Mouse (Mus musculus) small intestine, adult 2 months (tissue): ENCODE results near the gene Trip11. TPM values are rescaled to one million over a fixed set of nuclear protein-coding genes. Genes with fewer than 3 reads are reported as not detected.
"Not testable (repeated sequence)": the region's sequence is repeated elsewhere in the genome, so short reads cannot be mapped to it uniquely, and the experiment has no call there.

Experiments used
- H3K27ac ChIP-seq: fragments of 200-500 bp; 2 replicates; pipeline ENCODE4 v1.5.1; 2012; ENCODE audit warnings: low read depth, low read length, control low read depth, inconsistent platforms; ENCODE audit not compliant: insufficient read depth
- H3K27me3 ChIP-seq: fragments of 200-500 bp; 2 replicates; pipeline ENCODE4 v1.6.1; 2012; ENCODE audit warnings: mild to moderate bottlenecking, moderate library complexity, low read length, inconsistent platforms; ENCODE audit not compliant: control insufficient read depth, insufficient read depth
- H3K36me3 ChIP-seq: fragments of 200-500 bp; 2 replicates; pipeline ENCODE4 v1.6.1; 2012; ENCODE audit warnings: mild to moderate bottlenecking, low read length, control low read depth, inconsistent platforms; ENCODE audit not compliant: control insufficient read depth, insufficient read depth
- H3K4me1 ChIP-seq: fragments of 200-500 bp; 2 replicates; pipeline ENCODE4 v1.6.1; 2012; ENCODE audit warnings: low read length, inconsistent platforms, mixed read lengths; ENCODE audit not compliant: control insufficient read depth, insufficient read depth, insufficient read length
- H3K4me3 ChIP-seq: fragments of 200-500 bp; 2 replicates; pipeline ENCODE4 v1.5.1; 2012; ENCODE audit warnings: low read depth, mild to moderate bottlenecking, control low read depth, inconsistent platforms, low read length, moderate library complexity
- CTCF ChIP-seq: fragments of 200-500 bp; IDR thresholded peaks from 2 replicates; pipeline ENCODE4 v1.5.1; 2012; ENCODE audit warnings: low read depth, mild to moderate bottlenecking, control low read depth, inconsistent platforms, low read length, moderate library complexity, mixed read lengths; ENCODE audit not compliant: insufficient replicate concordance, insufficient read length; ENCODE audit errors: extremely low read depth
- POLR2A ChIP-seq: fragments of 200-500 bp; IDR thresholded peaks from 2 replicates; pipeline ENCODE4 v1.6.1; 2012; ENCODE audit warnings: low read depth, mild to moderate bottlenecking, control low read depth, inconsistent platforms, low read length, moderate library complexity
- WGBS: fragments of 180-500 bp; shearing (Covaris S2); methylation state at CpG from one replicate; pipeline ENCODE4 v1.1.7; 2018; 5-methylcytosine and 5-hydroxymethylcytosine counted together
- polyA plus RNA-seq: library from polyadenylated mRNA; depleted of rRNA; stranded (reverse); fragments of >200 nt; gene quantifications from 2 replicates; pipeline ENCODE4 v1.2.3, GENCODE M21; 2012; rRNA removed

The Trip11 gene
- polyA plus RNA-seq = 2.1 and 2.3 TPM in 2 replicates

DNA sequence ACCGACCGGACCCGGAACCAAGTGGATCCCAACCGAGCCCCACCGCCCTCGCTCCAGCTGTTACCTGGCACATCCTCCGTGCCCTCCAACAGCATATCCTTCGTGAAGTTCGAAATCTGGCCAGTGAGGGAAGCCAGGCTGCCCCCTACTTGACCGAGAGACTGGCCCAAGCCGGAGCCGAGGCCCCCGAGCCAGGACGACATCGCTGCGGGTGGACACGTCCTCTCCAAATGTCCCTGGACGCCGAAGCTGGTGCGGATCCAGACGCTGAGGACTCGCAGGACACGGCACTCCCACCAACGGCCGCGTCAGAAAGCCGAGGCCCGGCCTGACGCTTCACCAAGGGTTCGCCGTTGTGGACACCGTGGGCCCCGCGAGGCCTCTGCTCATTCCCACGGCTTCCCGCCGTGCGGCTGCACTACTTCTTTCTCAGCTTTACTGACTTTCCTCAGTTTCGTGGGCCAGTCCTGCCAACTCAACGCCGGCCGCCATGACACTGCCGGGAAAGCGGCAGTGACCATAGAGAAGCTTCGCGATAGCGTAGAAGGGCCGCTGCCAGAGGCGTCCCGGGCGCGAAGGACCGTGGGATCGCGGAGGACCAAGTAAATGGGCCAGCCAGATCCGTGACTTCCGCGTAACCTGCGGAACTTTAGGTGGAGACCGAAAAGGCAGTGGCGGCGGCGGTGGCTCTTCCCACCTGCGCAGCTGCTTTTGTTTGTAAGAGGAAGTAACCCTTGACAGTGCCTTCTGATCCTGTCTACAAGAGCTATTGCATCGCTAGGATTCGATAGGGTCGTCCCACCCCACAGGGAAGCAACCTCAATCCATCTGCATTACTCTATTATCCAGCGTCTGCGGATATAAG is at the start of gene Trip11:
TSS of gene Trip11 (minus strand) at position 642 of the 865 bp plus-strand sequence.
- H3K4me1 ChIP-seq = peaks cover 4% of the 10 kb centered on the region; the same call in 1 of the 2 replicates
- peak within 1 kb of the TSS; percentile 79 for H3K27ac ChIP-seq
- H3K4me3 ChIP-seq = peak within 1 kb of the TSS; percentile 92
- peaks cover 10% of the 10 kb centered on the region for H3K36me3 ChIP-seq
- under 1% methylated on average over 69 of the region's 69 CpGs for WGBS
- no peak for TF ChIP-seq CTCF
- TF ChIP-seq POLR2A = peak; percentile 96
- no peaks in the 10 kb centered on the region for H3K27me3 ChIP-seq

GRCm38 (mm10) chr12:101958960-101959780 is 46.1 kb upstream of the Trip11 start:
- not testable (repeated sequence) for H3K4me3 ChIP-seq, H3K36me3 ChIP-seq, H3K27ac ChIP-seq, H3K4me1 ChIP-seq, H3K27me3 ChIP-seq
- WGBS = 86% methylated on average over 5 of the region's 5 CpGs

DNA sequence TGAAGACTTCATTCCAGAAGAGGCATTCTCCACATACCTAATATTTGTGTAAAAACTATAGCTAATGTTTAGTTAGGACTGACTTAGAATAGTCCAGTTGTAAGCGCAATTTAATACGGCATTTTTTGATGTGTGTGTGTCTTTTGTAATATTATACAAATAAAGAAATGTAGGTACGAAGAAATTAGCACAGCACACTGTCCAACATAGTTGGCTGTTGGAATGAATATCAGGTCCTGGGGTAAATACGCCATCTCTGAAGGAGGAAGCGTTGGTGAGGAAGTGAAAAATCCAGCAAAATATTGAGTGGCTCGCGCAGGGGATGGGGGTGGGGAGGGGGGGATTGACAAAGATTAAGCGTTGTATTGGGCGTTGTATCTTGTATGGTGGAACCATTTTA is 45.5 kb upstream of the Trip11 start:
- Histone ChIP-seq H3K4me1 (peaks cover 3% of the 10 kb centered on the region; the same call in 1 of the 2 replicates), H3K27ac (no peak overlapping the region), H3K27me3 (no peaks in the 10 kb centered on the region), H3K36me3 (no peaks in the 10 kb centered on the region), H3K4me3 (no peak overlapping the region)
- WGBS = 36% methylated on average over 9 of the region's 9 CpGs
- TF ChIP-seq CTCF (no peak), POLR2A (no peak)

GRCm38 (mm10) chr12:101957942-101958544 is 45.0 kb upstream of the Trip11 start, which contains the start of gene Atxn3:
Gene Atxn3, minus strand, starts transcription at chr12:101958246.
- WGBS = under 1% methylated on average over 54 of the region's 54 CpGs
- Histone ChIP-seq H3K36me3 (no peaks in the 10 kb centered on the region), H3K27me3 (no peaks in the 10 kb centered on the region), H3K4me1 (peaks cover 3% of the 10 kb centered on the region; the same call in 1 of the 2 replicates), H3K27ac (peak within 1 kb of the TSS; percentile 53; the same call in 1 of the 2 replicates), H3K4me3 (peak within 1 kb of the TSS; percentile 96)
- peak; percentile 72 for TF ChIP-seq CTCF
- peak; percentile 70 for TF ChIP-seq POLR2A

GRCm38 (mm10) chr12:101957079-101957941 is 44.2 kb upstream of the Trip11 start:
- WGBS = 2% methylated on average over 26 of the region's 26 CpGs
- no peaks in the 10 kb centered on the region for H3K36me3 ChIP-seq
- peak overlapping the region; percentile 53; the same call in 1 of the 2 replicates for H3K27ac ChIP-seq
- peaks cover 3% of the 10 kb centered on the region; the same call in 1 of the 2 replicates for H3K4me1 ChIP-seq
- peak overlapping the region; percentile 96 for H3K4me3 ChIP-seq
- no peak for TF ChIP-seq CTCF
- no peaks in the 10 kb centered on the region for H3K27me3 ChIP-seq

DNA sequence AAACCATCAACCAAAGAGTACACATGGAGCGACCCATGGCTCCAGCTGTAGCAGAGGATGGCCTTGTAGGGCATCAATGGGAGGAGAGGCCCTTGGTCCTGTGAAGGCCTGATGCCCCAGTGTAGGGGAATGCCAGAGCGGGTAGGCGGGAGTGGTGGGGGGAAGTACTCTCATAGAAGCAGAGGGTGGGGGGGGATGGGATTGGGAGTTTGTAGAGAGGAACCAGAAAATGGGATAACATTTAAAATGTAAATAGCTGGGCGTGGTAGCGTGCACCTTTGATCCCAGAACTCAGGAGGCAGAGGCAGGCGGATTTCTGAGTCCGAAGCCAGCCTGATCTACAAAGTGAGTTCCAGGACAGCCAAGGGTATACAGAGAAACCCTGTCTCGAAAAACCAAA is 42.8 kb upstream of the Trip11 start:
- not testable (repeated sequence) for H3K4me1 ChIP-seq, H3K4me3 ChIP-seq, H3K27ac ChIP-seq, H3K27me3 ChIP-seq, H3K36me3 ChIP-seq
- WGBS = 97% methylated on average over 8 of the region's 8 CpGs
